Mouse (Mus musculus): ENCODE results near the gene Notch1. TPM values are rescaled to one million over a fixed set of nuclear protein-coding genes. Genes with fewer than 3 reads are reported as not detected.

Notch1 gene
- total and polyA plus RNA-seq, 3 experiments = 0.02 to 0.71 TPM; not detected in 1

DNA sequence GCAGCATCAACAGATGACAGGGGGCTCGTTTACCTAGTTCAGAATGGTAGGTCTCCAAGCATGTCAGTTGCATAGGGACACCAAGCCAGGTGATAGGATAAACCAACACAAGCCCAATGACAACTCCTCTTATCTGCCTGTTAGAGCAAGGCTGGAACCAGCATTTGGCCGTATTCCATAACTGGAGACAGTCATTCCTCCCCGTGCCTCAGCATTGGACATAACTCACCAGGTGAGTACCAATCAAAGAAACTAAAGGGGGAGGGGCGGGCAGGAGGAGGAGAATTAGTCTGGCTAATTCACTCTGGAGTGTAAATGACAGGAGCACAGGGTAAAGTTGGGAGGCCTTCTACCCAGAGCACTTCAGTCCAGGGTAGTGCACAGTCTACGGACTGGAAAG, 21.5 kb downstream of the Notch1 start:
- Histone ChIP-seq H3K9me3 (replicated peaks) (no peaks in the 10 kb centered on the region), H3K27me3 (ENCODE audit: insufficient read depth, low read length) (peaks cover 74% of the 10 kb centered on the region), H3K36me3 (replicated peaks) (no peaks in the 10 kb centered on the region), H3K4me1 (ENCODE audit: insufficient read depth, low read depth, low read length) (no peaks in the 10 kb centered on the region), H3K4me3 (ENCODE audit: low read depth, low read length) (no peak overlapping the region)
- ATAC-seq (ENCODE audit: extremely low read depth, insufficient number of reproducible peaks, low FRiP score, poor library complexity, severe bottlenecking) (no peak), DNase-seq (ENCODE audit: low spot score) (no peak)
- no peak for TF ChIP-seq TAL1 (conservative IDR thresholded peaks at IDR 0.05; ENCODE audit: low read depth, low read length)
- TF ChIP-seq GATA1 (IDR thresholded peaks at IDR 0.05; ENCODE audit: borderline replicate concordance, low read length) = no peak
- TF ChIP-seq CTCF (IDR thresholded peaks at IDR 0.05; ENCODE audit: low read depth, low read length) = no peak
- no peak for TF ChIP-seq POLR2AphosphoS5 (IDR thresholded peaks at IDR 0.05; ENCODE audit: insufficient replicate concordance, low read depth, low read length)
- TF ChIP-seq GATA2 (IDR thresholded peaks at IDR 0.05; ENCODE audit: borderline replicate concordance, low read depth, low read length) = no peak

GRCm38 (mm10) chr2:26494396-26494795, 22.1 kb downstream of the Notch1 start:
- Histone ChIP-seq H3K4me3 (ENCODE audit: low read depth, low read length) (no peak overlapping the region), H3K27me3 (ENCODE audit: insufficient read depth, low read length) (peaks cover 74% of the 10 kb centered on the region), H3K36me3 (replicated peaks) (no peaks in the 10 kb centered on the region), H3K4me1 (ENCODE audit: insufficient read depth, low read depth, low read length) (no peaks in the 10 kb centered on the region), H3K9me3 (replicated peaks) (no peaks in the 10 kb centered on the region)
- DNase-seq (ENCODE audit: low spot score) (no peak), ATAC-seq (ENCODE audit: extremely low read depth, insufficient number of reproducible peaks, low FRiP score, poor library complexity, severe bottlenecking) (no peak)
- TF ChIP-seq CTCF (IDR thresholded peaks at IDR 0.05; ENCODE audit: low read depth, low read length) (no peak), GATA1 (IDR thresholded peaks at IDR 0.05; ENCODE audit: borderline replicate concordance, low read length) (no peak), GATA2 (IDR thresholded peaks at IDR 0.05; ENCODE audit: borderline replicate concordance, low read depth, low read length) (no peak), TAL1 (conservative IDR thresholded peaks at IDR 0.05; ENCODE audit: low read depth, low read length) (no peak), POLR2AphosphoS5 (IDR thresholded peaks at IDR 0.05; ENCODE audit: insufficient replicate concordance, low read depth, low read length) (no peak)

- DNase-seq (ENCODE audit: low spot score) = no peak
- H3K4me1 ChIP-seq (ENCODE audit: insufficient read depth, low read depth, low read length) = no peaks in the 10 kb centered on the region
- H3K4me3 ChIP-seq (ENCODE audit: low read depth, low read length) = no peak overlapping the region
- peaks cover 65% of the 10 kb centered on the region for H3K27me3 ChIP-seq (ENCODE audit: insufficient read depth, low read length)
- TF ChIP-seq POLR2AphosphoS5 (IDR thresholded peaks at IDR 0.05; ENCODE audit: insufficient replicate concordance, low read depth, low read length) = no peak
- TF ChIP-seq CTCF (IDR thresholded peaks at IDR 0.05; ENCODE audit: low read depth, low read length) = no peak
- no peak for TF ChIP-seq TAL1 (conservative IDR thresholded peaks at IDR 0.05; ENCODE audit: low read depth, low read length)
- TF ChIP-seq GATA1 (IDR thresholded peaks at IDR 0.05; ENCODE audit: borderline replicate concordance, low read length) = no peak
- TF ChIP-seq GATA2 (IDR thresholded peaks at IDR 0.05; ENCODE audit: borderline replicate concordance, low read depth, low read length) = no peak
- no peaks in the 10 kb centered on the region for H3K9me3 ChIP-seq (replicated peaks)
- no peak for ATAC-seq (ENCODE audit: extremely low read depth, insufficient number of reproducible peaks, low FRiP score, poor library complexity, severe bottlenecking)
- no peaks in the 10 kb centered on the region for H3K36me3 ChIP-seq (replicated peaks)
These were observed 23.3 kb downstream of the Notch1 start for GRCm38 (mm10) chr2:26493021-26493781.

DNA sequence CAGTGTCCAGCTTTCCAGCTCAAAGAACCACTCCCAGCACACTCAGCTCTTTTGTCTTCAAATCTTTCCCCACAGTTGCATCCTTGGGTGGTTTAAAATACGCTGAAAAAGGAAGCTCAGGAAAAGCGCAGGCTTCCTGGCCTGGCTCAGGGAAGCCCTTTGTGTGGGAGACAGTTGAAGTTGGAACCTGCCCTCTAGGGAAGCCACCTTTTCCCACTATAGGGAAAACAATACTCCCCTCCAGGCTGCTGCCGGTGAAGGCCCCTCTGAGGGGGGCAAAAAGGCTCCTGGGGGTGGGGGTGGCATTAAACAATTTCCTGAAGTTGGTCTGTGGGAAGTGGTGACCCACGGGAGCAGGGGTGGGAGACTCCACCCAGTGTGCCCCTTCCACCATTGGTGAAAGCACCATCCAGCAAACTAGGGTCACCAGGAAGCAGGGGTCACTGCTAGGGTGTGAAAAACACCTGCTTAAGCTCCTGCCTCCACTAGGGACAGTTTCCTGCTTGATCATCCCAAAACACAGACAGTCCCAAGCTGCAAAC, 25.6 kb downstream of the Notch1 start:
- Histone ChIP-seq H3K9me3 (replicated peaks) (no peaks in the 10 kb centered on the region), H3K4me3 (ENCODE audit: low read depth, low read length) (no peak overlapping the region), H3K36me3 (replicated peaks) (no peaks in the 10 kb centered on the region), H3K27me3 (ENCODE audit: insufficient read depth, low read length) (peaks cover 58% of the 10 kb centered on the region), H3K4me1 (ENCODE audit: insufficient read depth, low read depth, low read length) (no peaks in the 10 kb centered on the region)
- ATAC-seq (ENCODE audit: extremely low read depth, insufficient number of reproducible peaks, low FRiP score, poor library complexity, severe bottlenecking) (no peak), DNase-seq (ENCODE audit: low spot score) (no peak)
- TF ChIP-seq CTCF (IDR thresholded peaks at IDR 0.05; ENCODE audit: low read depth, low read length) (no peak), TAL1 (conservative IDR thresholded peaks at IDR 0.05; ENCODE audit: low read depth, low read length) (no peak), GATA1 (IDR thresholded peaks at IDR 0.05; ENCODE audit: borderline replicate concordance, low read length) (no peak), POLR2AphosphoS5 (IDR thresholded peaks at IDR 0.05; ENCODE audit: insufficient replicate concordance, low read depth, low read length) (no peak), GATA2 (IDR thresholded peaks at IDR 0.05; ENCODE audit: borderline replicate concordance, low read depth, low read length) (no peak)

- Histone ChIP-seq H3K9me3 (replicated peaks) (no peaks in the 10 kb centered on the region), H3K27me3 (ENCODE audit: insufficient read depth, low read length) (peaks cover 53% of the 10 kb centered on the region), H3K36me3 (replicated peaks) (no peaks in the 10 kb centered on the region), H3K4me1 (ENCODE audit: insufficient read depth, low read depth, low read length) (peaks cover 7% of the 10 kb centered on the region), H3K4me3 (ENCODE audit: low read depth, low read length) (no peak overlapping the region)
- TF ChIP-seq TAL1 (conservative IDR thresholded peaks at IDR 0.05; ENCODE audit: low read depth, low read length) (no peak), POLR2AphosphoS5 (IDR thresholded peaks at IDR 0.05; ENCODE audit: insufficient replicate concordance, low read depth, low read length) (no peak)
- no peak for DNase-seq (ENCODE audit: low spot score)
- no peak for ATAC-seq (ENCODE audit: extremely low read depth, insufficient number of reproducible peaks, low FRiP score, poor library complexity, severe bottlenecking)
These were observed 27.8 kb downstream of the Notch1 start for GRCm38 (mm10) chr2:26488535-26489135.

- Histone ChIP-seq H3K4me1 (ENCODE audit: insufficient read depth, low read depth, low read length) (peaks cover 16% of the 10 kb centered on the region), H3K36me3 (replicated peaks) (no peaks in the 10 kb centered on the region), H3K9me3 (replicated peaks) (no peaks in the 10 kb centered on the region), H3K4me3 (ENCODE audit: low read depth, low read length) (no peak overlapping the region), H3K27me3 (ENCODE audit: insufficient read depth, low read length) (peaks cover 49% of the 10 kb centered on the region)
- DNase-seq (ENCODE audit: low spot score) (no peak), ATAC-seq (ENCODE audit: extremely low read depth, insufficient number of reproducible peaks, low FRiP score, poor library complexity, severe bottlenecking) (no peak)
- TF ChIP-seq GATA1 (IDR thresholded peaks at IDR 0.05; ENCODE audit: borderline replicate concordance, low read length) = no peak
- TF ChIP-seq CTCF (IDR thresholded peaks at IDR 0.05; ENCODE audit: low read depth, low read length) = no peak
- no peak for TF ChIP-seq GATA2 (IDR thresholded peaks at IDR 0.05; ENCODE audit: borderline replicate concordance, low read depth, low read length)
- TF ChIP-seq POLR2AphosphoS5 (IDR thresholded peaks at IDR 0.05; ENCODE audit: insufficient replicate concordance, low read depth, low read length) = no peak
- no peak for TF ChIP-seq TAL1 (conservative IDR thresholded peaks at IDR 0.05; ENCODE audit: low read depth, low read length)
These were observed 29.0 kb downstream of the Notch1 start for GRCm38 (mm10) chr2:26487322-26488021.
